Mouse (Mus musculus): ENCODE results near the gene Fgr.
A peak's percentile ranks its signal among the peaks of the same experiment; 100 is the strongest.

DNA sequence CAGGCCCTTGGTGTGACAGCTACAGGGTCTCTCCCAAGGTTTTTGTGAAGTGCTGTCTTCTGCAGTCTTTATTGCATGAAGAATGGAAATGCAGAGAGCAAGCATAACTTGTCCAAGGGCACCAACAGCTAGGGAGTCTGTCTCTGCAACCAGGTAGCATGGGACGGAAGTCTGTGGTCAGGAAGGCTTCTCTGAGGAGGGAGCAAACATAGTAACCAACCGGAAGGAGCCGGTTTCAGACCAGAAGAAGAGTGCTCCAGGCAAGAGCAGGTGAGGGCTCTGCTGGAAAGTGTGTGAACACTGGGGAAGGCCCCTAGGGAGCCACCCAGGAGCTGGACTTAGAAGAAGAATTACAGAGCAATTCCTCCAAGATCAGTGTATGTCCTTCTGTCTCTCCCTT lies 1.8 kb upstream of the Fgr start:
- TF ChIP-seq POLR2A (IDR thresholded peaks at IDR 0.05; ENCODE audit: low read depth, low read length), result no peak
- TF ChIP-seq ZNF384 (IDR thresholded peaks at IDR 0.05; ENCODE audit: low read depth, low read length), result no peak
- TF ChIP-seq KAT2A (IDR thresholded peaks at IDR 0.05; ENCODE audit: insufficient replicate concordance, low read length), result no peak
- TF ChIP-seq MXI1 (IDR thresholded peaks at IDR 0.05; ENCODE audit: low read depth, low read length), result peak; percentile 37; the same call in 1 of the 2 replicates
- no peak for TF ChIP-seq CHD2 (IDR thresholded peaks at IDR 0.05; ENCODE audit: low read length)
- TF ChIP-seq ZKSCAN1 (IDR thresholded peaks at IDR 0.05; ENCODE audit: borderline replicate concordance, low read depth, low read length), result no peak
- TF ChIP-seq CTCF (conservative IDR thresholded peaks at IDR 0.05 in 1 of 2, IDR thresholded peaks at IDR 0.05 in 1 of 2; ENCODE audit: low read depth in 2 of 2, low read length in 2 of 2), result no peak
- TF ChIP-seq EP300 (IDR thresholded peaks at IDR 0.05; ENCODE audit: low read length), result peak; percentile 60
